Mouse (Mus musculus) induced T-regulatory cell, adult 2 months (primary cell): ENCODE data around the gene Mrpl51.

Source experiments
- DNase-seq: peaks from one replicate; pipeline ENCODE4 v3.0.0-alpha.2; 2012; ENCODE audit warnings: low read depth

Mrpl51 gene

DNA sequence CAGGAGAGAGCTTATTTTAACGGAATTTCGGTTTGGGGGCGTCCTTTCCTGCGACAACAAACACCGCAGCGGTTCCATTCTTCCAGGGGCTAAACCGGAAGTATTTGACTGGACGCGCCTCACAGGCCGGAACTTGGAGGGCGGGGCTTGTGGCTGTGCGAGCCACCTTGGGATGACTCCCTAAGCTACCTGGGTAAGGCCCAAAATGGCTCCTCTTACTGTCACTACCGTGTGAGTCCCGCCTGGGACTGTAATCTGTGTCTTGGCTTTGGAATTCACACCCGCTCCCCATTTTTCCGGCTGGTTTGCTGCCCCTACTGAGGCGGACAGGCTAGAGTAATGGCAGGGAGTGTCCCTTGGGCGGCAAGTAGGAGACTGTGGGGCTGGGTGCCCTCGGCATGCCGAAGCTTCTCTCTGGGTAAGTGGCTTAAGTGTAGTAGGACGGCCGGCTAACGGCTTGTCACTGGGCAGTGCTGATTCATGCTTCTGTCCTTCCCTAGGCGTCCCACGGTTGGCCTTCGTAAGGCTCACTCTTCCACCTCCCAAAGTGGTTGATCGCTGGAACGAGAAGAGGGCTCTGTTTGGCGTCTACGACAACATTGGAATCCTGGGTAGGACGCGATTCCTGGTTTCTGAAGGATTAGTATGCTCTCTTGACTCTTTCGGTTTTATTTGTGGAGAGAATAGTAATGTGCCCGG is 564 bp downstream of the Mrpl51 start:
- peak; percentile 95 for DNase-seq

DNA sequence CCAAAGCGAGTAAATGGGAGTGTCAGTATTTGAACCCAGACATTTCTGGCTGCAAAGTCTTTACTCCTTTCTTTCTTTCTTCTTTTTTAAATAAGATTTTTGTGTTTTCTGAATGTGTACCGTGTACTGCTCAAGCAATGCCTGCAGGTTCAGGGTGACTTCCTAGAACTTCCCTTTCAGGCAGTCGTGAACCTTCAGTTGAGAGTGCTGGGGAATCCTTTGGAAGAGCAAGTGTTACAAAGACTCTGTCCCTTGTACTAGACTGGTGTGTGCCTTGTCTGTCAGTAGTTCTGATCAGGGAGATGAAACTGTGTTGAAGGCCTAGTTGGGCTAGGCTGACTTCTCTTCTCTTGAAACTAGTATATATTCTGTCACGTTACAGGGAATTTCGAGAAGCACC is 1.2 kb downstream of the Mrpl51 start:
- DNase-seq, result peak; percentile 38

DNA sequence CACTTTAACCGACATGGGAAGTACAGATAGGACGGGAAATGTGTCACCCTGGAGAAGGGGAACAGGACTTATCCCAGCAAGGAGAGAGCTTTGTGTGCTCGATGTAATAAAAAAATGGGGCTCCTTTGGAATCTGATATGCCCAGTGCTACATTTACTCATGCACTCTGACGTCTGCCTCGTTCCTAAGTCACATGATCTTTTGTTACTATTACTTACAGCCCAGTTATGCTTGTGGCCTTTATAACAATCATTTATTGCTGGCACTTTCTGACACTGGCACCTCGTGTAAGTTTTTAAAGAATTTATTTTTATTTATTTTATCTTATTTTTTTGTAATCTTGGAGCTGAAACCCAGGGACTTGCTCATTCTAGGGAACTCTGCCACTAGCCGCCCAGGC is 1.8 kb downstream of the Mrpl51 start:
- no peak for DNase-seq

DNA sequence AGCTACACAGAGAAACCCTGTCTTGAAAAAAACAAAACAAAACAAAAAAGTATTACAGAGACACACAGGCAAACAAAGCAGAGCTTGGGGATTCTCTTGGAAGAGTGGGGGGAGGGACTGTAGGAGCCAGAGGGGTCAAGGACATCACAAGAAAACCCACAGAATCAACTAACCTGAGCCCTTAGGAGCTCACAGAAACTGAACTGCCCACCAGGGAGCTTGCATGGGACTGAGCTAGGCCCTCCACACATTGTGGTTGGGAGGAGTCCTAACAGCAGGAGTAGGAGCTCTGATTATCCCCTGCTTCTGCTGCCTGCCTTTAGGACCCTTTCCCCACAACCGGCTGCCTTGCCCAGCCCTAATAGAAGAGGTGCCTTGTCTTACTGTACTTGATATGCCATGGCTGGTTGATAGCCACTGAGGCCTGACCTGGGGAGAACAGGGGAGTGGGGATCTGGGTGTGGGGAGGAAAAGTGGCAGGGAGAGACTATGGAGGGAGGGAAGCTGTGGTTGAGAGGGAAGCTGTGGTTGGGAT is 4.0 kb downstream of the Mrpl51 start:
- no peak for DNase-seq

DNA sequence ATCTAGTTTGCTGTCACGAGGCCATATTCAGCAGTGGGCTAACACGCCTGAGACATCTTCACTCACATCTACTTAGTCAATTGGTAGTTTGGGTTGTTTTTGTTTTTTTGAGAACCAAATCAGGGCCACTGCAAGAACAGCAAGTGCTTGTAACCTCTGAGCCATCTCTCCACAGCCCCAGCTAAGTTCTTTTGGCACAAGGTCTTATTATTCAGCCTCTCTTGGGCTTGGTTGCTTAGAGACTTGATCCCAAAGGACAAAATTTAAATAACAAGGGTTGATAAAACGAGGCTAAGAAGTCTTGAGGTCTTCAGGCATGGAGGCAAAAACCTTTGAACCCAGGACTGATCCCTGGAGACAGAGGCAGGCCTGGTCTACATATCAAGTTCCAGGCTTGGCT is 4.7 kb downstream of the Mrpl51 start:
- no peak for DNase-seq

DNA sequence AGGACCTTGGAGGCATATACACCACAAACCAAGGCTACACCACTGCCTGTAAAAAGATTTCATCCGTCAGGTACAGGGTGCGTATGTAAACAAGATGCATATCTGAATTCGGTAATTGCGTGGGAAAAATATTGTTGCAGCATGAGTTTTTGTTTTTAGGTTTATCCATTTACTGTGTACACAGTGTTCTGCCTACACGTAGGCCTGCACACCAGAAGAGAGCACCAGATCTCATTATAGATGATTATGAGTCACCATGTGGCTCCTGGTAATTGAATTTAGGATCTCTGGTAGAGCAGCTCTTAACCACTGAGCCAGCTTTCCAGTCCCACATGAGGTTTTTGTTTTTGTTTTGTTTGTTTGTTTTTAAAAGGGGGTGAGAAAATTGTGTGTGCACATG is 5.6 kb downstream of the Mrpl51 start:
- no peak for DNase-seq

GRCm38 (mm10) chr6:125210436-125210835 is 18.8 kb downstream of the Mrpl51 start:
- DNase-seq, result peak; percentile 40

DNA sequence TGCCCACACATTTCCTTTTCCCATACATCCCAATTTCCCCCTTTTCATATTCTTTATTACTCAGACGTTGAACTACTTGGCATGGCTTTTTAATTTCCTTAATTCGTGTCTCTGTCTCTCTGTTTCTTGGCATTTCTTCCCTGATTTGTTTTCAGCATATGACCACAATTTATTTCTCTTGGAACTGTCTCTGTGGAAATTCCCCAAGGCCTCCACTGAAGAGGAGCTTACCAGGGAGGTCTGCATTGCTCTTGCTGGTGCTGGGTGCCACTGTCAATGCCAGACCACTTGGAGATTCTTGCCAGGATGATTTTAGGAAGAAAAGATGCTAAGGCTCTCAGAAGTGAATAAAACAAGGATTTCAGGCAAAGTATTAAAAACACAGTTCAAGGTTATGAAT is 21.0 kb downstream of the Mrpl51 start:
- DNase-seq, result no peak

DNA sequence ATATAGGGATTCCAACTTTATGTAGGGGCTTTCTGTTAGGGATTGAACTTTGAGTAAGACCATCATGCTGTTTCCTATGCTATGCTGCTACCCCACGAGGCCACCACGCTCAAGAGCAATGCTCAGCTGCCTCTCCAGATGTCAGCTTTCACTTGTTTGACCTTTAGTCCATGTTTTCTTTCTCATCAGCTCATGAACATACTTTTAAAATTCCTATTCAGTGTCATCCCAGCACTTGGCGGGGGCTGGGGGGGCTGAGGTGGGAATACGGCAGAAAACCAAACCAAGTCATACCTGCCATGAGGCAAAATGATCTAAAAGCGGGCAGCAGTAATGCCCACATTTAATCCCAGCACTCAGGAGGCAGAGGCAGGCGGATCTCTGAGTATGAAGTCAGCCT is 21.5 kb downstream of the Mrpl51 start:
- DNase-seq, result no peak

DNA sequence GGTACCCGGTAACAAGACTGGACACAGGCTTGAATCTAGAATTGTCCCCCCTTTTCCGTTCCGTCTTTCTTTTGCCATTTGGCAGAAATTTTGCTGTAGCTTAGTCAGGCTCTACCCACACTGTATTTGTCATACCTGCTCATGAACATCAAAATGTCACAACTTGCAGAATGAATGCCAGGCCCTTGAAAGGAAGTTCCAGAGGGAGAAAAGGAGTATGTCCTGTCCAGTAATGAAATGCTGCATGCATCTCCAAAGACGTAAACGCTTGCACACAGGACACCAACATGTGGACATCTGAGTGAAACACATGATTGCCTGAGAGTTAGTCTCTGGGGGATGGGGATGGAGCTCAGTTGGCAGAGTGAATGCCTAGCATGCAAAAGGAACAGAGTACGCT is 22.1 kb downstream of the Mrpl51 start:
- peak; percentile 25 for DNase-seq

GRCm38 (mm10) chr6:125215148-125215954 is 23.8 kb downstream of the Mrpl51 start, which contains the start of gene Vamp1:
TSS of gene Vamp1 (plus strand) at chr6:125215551.
- peak; percentile 98 for DNase-seq

DNA sequence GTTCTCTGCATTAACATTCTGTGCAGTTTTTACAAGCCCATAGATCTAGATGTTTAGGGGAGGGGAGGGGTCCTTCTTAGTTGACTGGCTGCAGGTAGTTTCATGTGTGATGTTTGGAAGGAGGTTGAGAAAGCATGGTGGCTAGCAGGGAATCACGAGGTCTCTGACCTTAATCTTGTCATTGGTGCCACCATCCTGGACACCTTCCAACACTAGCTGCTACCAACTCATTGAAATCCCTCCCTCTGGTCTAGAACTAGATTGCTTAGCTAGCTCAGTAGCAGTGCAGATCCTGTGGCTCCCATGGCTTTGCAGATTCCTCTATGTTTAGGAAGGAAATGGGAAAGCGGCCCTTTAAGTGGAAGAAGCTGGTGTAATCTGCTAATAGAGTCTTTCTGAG is 25.3 kb downstream of the Mrpl51 start:
- DNase-seq, result peak; percentile 24

DNA sequence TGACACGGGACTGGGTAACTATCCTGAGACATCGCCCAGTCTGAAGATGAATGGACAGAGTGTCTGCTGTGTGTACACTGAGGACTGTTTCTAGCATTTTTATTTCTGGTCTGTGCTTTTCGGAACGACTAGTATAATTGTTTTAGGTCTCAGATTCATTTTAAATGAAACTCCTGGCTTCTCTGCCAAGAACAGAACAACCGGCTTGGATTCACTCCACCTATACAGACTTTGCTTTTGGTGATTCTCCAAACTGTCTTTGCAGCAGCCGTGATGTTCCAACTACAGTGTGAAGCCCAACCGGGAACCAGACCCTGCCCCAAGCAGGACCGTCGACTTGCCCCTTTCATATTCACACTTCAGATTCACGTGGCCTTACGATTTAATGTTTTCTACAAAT is 26.3 kb downstream of the Mrpl51 start:
- DNase-seq, result no peak

DNA sequence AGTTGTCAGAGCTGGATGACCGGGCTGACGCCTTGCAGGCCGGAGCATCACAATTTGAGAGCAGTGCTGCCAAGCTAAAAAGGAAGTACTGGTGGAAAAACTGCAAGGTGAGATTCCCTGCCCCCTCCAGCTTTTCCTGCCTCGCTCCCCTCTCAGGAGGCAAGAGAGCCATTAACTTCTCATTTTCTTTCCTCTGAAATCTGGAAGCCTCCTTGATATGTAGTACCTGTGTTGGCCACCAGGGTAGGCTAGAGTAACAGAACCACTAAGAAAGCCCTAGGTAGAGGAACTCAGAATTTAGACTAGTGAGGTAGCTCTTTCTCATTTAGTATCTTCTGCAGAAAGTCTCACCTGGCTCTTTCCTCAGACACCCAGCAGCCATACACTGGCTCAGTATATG is 27.4 kb downstream of the Mrpl51 start:
- DNase-seq, result peak; percentile 91

- DNase-seq, result no peak
Measured at GRCm38 (mm10) chr6:125221115-125221745, 29.6 kb downstream of the Mrpl51 start.

DNA sequence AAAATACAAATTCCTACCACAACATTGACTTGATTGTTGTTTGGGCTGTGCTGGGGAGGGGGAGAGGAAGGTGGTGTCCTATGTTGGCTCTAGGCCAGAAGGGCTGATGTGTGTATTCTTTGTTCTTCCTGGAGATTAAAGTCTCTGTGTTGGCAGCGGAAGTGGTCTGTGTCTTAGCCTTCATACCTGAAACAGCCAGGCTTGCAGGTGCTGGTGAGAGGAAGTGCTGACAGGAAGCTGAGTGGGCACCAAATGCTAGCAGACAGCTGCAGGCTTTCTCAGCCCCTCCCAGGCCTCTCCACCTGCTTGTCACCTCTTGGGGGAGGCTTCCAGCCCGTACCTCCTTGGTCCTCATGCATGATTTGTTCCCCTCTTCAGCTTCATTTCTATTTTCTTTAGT is 30.5 kb downstream of the Mrpl51 start:
- DNase-seq, result peak; percentile 93

DNA sequence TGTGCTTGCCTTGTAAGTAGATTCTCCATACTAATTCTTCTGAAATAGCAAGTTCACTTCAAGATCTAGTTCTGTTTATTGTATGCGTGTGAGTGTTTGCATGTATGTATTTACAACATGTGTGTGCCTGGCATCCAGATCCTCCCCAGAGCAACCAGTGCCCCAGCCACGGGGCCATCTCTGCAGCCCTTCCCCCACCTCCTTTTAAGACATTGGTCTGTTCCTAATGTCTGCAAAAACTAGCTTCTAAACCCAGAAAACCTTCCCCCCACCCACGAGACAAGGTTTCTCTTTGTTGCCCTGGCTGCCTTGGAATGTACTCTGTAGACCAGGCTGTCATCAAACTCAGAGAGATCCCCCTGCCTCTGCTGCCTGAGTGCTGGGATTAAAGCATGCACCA is 31.0 kb downstream of the Mrpl51 start:
- no peak for DNase-seq

DNA sequence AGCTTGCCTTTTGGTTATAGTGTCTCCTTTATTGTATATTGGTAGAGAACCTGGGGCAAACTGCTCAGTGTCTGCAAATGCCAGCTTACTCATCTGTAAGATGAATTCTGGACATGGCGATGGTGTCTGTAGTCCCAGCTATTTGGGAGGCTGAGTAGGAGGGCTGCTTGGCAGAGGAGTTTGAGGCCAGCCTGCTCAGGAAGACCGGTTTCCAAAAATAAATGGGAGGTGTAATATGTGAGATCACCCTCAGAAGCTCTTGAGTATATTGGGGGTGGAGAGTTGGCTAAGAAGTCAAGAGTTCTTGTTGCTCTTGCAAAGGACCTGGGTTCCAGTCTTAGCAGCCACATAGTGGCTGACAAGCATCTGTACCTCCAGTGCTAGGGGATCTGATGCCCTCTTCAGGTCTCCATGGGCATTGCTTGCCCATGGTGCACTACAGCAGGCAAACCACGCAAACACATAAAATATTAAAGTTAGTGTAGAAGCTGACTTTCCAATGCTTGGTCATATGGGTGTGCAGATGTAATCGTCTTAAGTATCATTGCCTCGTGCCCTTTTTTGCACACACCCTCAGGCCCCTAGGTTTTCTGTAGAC is 34.0 kb downstream of the Mrpl51 start:
- DNase-seq, result peak; percentile 71

DNA sequence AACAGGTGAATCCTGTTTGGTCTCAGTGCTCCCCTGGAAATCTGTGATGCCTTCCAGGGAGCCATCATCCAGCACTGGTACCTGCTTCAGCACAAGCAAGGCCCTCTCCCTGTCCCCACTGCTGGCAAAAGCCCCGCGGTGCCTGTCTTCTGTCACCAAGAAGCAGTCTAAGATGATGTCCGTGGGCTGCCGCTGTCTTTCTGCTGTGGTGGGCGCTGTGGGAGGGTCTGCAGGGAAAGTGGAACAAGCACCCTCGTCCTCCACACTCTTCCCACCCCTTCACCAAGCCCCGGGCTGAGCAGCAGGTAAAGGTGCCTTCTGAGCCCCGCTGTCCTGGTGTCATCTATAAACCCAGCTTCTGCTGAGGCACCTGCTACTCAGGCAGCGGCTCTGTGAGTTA is 39.0 kb downstream of the Mrpl51 start:
- DNase-seq, result no peak

- DNase-seq, result peak; percentile 90
Measured at GRCm38 (mm10) chr6:125231117-125232044, 39.8 kb downstream of the Mrpl51 start, which contains the start of gene Tapbpl. TSS of gene Tapbpl (minus strand) at chr6:125231860.

- no peak for DNase-seq
Measured at GRCm38 (mm10) chr6:125232045-125232437, 40.4 kb downstream of the Mrpl51 start.
